Mouse (Mus musculus) layer of hippocampus, adult 11-12 months (tissue): ENCODE measurements at regions not wholly inside any gene's neighbourhood (a gene's known extent, or its start where the extent isn't known, plus 50 kb on each side); places are given as distances from the start of the nearest gene placed in this dataset.
"Not testable (repeated sequence)": the region's sequence is repeated elsewhere in the genome, so short reads cannot be mapped to it uniquely, and the experiment has no call there.

ENCODE experiments used
- DNase-seq: peaks from one replicate; pipeline ENCODE4 v3.0.0; 2022; ENCODE audit warnings: low spot score

- no peak for DNase-seq
Observed at GRCm38 (mm10) chrX:93888480-93888879, 56.5 kb upstream of the Pdk3 start.

GRCm38 (mm10) chrX:93888966-93889365, 57.0 kb upstream of the Pdk3 start:
- DNase-seq: peak; percentile 6

GRCm38 (mm10) chrX:93889394-93890042, 57.5 kb upstream of the Pdk3 start:
- peak; percentile 87 for DNase-seq

GRCm38 (mm10) chrX:93896838-93897820, 65.1 kb upstream of the Pdk3 start:
- no peak for DNase-seq

GRCm38 (mm10) chrX:93903209-93903608, 65.2 kb upstream of the AU015836 start:
- DNase-seq: no peak

GRCm38 (mm10) chrX:93905531-93905930, 62.9 kb upstream of the AU015836 start:
- DNase-seq: no peak

- peak; percentile 62 for DNase-seq
Observed at GRCm38 (mm10) chrX:93911087-93911840, 57.2 kb upstream of the AU015836 start.

- no peak for DNase-seq
Observed at GRCm38 (mm10) chrX:93915548-93915947, 52.9 kb upstream of the AU015836 start.

- DNase-seq: not testable (repeated sequence)
Observed at GRCm38 (mm10) chrX:93917367-93917766, 51.1 kb upstream of the AU015836 start.
